Mouse (Mus musculus) CH12.LX (cell line): ENCODE results near the gene Zbtb20. TPM values are rescaled to one million over a fixed set of nuclear protein-coding genes. Genes with fewer than 3 reads are reported as not detected.

ENCODE experiments used
- DNase-seq: peaks from one replicate; pipeline ENCODE4 v3.0.0-alpha.2; 2013; ENCODE audit errors: extremely low read depth
- H3K27ac ChIP-seq: 2 replicates; pipeline ENCODE4 v1.5.1; 2012; ENCODE audit warnings: low read depth, mild to moderate bottlenecking, control low read depth, moderate library complexity; ENCODE audit not compliant: insufficient read depth
- H3K27me3 ChIP-seq: replicated peaks from 2 replicates; pipeline ENCODE3; 2012; ENCODE audit warnings: inconsistent platforms
- H3K36me3 ChIP-seq, 2 experiments: replicated peaks in 1 of 2; 2 replicates each; pipeline versions ENCODE3 to v1.6.1; 2012; ENCODE audit warnings: inconsistent platforms in 1 of 2, low read length in 1 of 2, mild to moderate bottlenecking in 1 of 2, mixed read lengths in 1 of 2, moderate library complexity in 1 of 2; ENCODE audit not compliant: control insufficient read depth in 1 of 2, insufficient read depth in 1 of 2
- H3K4me1 ChIP-seq, 2 experiments: 2 replicates each; pipeline ENCODE4 v1.6.1; 2012; ENCODE audit warnings: inconsistent platforms in 1 of 2, moderate library complexity in 1 of 2; ENCODE audit not compliant: insufficient read depth in 2 of 2, control insufficient read depth in 1 of 2
- H3K4me2 ChIP-seq: 2 replicates; pipeline ENCODE4 v1.6.1; 2012; ENCODE audit warnings: low read depth, mild to moderate bottlenecking, control low read depth; ENCODE audit not compliant: poor library complexity, insufficient read depth, severe bottlenecking
- H3K4me3 ChIP-seq, 3 experiments: fragments of 150-350 bp in 1 of 3; sonication (generic) in 1 of 3; replicated peaks in 1 of 3; 2 replicates each; pipeline versions ENCODE3 to v1.5.1; 2011 to 2012; ENCODE audit warnings: low read depth in 2 of 3, low read length in 2 of 3, mild to moderate bottlenecking in 2 of 3, moderate library complexity in 2 of 3, control low read depth in 1 of 3, improper control_type of control experiment in 1 of 3, inconsistent platforms in 1 of 3, mixed read lengths in 1 of 3; ENCODE audit not compliant: poor library complexity in 1 of 3
- H3K79me2 ChIP-seq: replicated peaks from 2 replicates; pipeline ENCODE4 v1.6.1; 2012; ENCODE audit warnings: mild to moderate bottlenecking, moderate library complexity; ENCODE audit not compliant: control insufficient read depth, poor library complexity, insufficient read depth, severe bottlenecking; ENCODE audit errors: extremely low read depth
- H3K9ac ChIP-seq: 2 replicates; pipeline ENCODE4 v1.6.1; 2012; ENCODE audit warnings: low read depth, mild to moderate bottlenecking, control low read depth, moderate library complexity; ENCODE audit not compliant: insufficient read depth
- H3K9me3 ChIP-seq: replicated peaks from 2 replicates; pipeline ENCODE3; 2012; ENCODE audit warnings: low read length, inconsistent platforms, mixed read lengths
- BHLHE40 ChIP-seq: IDR thresholded peaks from 2 replicates; pipeline ENCODE4 v1.6.1; 2011; ENCODE audit warnings: mild to moderate bottlenecking, low read depth, low read length, improper control_type of control experiment
- CHD2 ChIP-seq: IDR thresholded peaks from 2 replicates; pipeline ENCODE4 v1.6.1; 2011; ENCODE audit warnings: low read length, improper control_type of control experiment
- CTCF ChIP-seq, 2 experiments: IDR thresholded peaks in 1 of 2; conservative IDR thresholded peaks in 1 of 2; 2 replicates each; pipeline ENCODE4 v1.5.1; 2011 to 2012; ENCODE audit warnings: low read depth in 2 of 2, low read length in 2 of 2, improper control_type of control experiment in 1 of 2, inconsistent platforms in 1 of 2, mild to moderate bottlenecking in 1 of 2, moderate library complexity in 1 of 2
- ELF1 ChIP-seq: IDR thresholded peaks from 2 replicates; pipeline ENCODE4 v1.6.1; 2014; ENCODE audit warnings: low read depth, mild to moderate bottlenecking, inconsistent platforms, low read length, improper control_type of control experiment
- EP300 ChIP-seq: IDR thresholded peaks from 2 replicates; pipeline ENCODE4 v1.6.1; 2011; ENCODE audit warnings: low read length, improper control_type of control experiment
- ETS1 ChIP-seq: conservative IDR thresholded peaks from 2 replicates; pipeline ENCODE4 v1.6.1; 2012; ENCODE audit warnings: low read depth, mild to moderate bottlenecking, inconsistent platforms, low read length, improper control_type of control experiment, moderate library complexity
- HCFC1 ChIP-seq: IDR thresholded peaks from 2 replicates; pipeline ENCODE4 v1.6.1; 2012; ENCODE audit warnings: low read depth, mild to moderate bottlenecking, inconsistent platforms, low read length, improper control_type of control experiment
- JUN ChIP-seq: IDR thresholded peaks from 2 replicates; pipeline ENCODE4 v1.6.1; 2011; ENCODE audit warnings: low read depth, mild to moderate bottlenecking, low read length, improper control_type of control experiment, moderate library complexity; ENCODE audit not compliant: insufficient read depth
- KAT2A ChIP-seq: IDR thresholded peaks from 2 replicates; pipeline ENCODE4 v1.6.1; 2012; ENCODE audit warnings: low read length, improper control_type of control experiment, inconsistent platforms; ENCODE audit not compliant: insufficient replicate concordance
- MAFK ChIP-seq: IDR thresholded peaks from 2 replicates; pipeline ENCODE4 v1.6.1; 2011; ENCODE audit warnings: low read length, improper control_type of control experiment; ENCODE audit not compliant: insufficient replicate concordance
- MAX ChIP-seq: IDR thresholded peaks from 2 replicates; pipeline ENCODE4 v1.6.1; 2011; ENCODE audit warnings: low read length, improper control_type of control experiment
- MAZ ChIP-seq: IDR thresholded peaks from 2 replicates; pipeline ENCODE4 v1.6.1; 2012; ENCODE audit warnings: low read depth, mild to moderate bottlenecking, inconsistent platforms, low read length, improper control_type of control experiment, moderate library complexity
- MYC ChIP-seq: IDR thresholded peaks from 2 replicates; pipeline ENCODE4 v1.6.1; 2011; ENCODE audit warnings: low read depth, mild to moderate bottlenecking, improper control_type of control experiment, low read length
- NRF1 ChIP-seq: IDR thresholded peaks from 2 replicates; pipeline ENCODE4 v1.6.1; 2014; ENCODE audit warnings: low read depth, mild to moderate bottlenecking, inconsistent platforms, low read length, improper control_type of control experiment, moderate library complexity
- PAX5 ChIP-seq: IDR thresholded peaks from 2 replicates; pipeline ENCODE4 v1.6.1; 2012; ENCODE audit warnings: low read length, inconsistent platforms, mixed read lengths
- POLR2AphosphoS2 ChIP-seq: IDR thresholded peaks from 2 replicates; pipeline ENCODE4 v1.6.1; 2011; ENCODE audit warnings: low read depth, low read length, improper control_type of control experiment
- RAD21 ChIP-seq: IDR thresholded peaks from 2 replicates; pipeline ENCODE4 v1.6.1; 2011; ENCODE audit warnings: low read depth, mild to moderate bottlenecking, low read length, improper control_type of control experiment, moderate library complexity
- SIN3A ChIP-seq: IDR thresholded peaks from 2 replicates; pipeline ENCODE4 v1.6.1; 2012; ENCODE audit warnings: low read length, improper control_type of control experiment, inconsistent platforms
- TBP ChIP-seq: conservative IDR thresholded peaks from 2 replicates; pipeline ENCODE4 v1.6.1; 2011; ENCODE audit warnings: low read depth, low read length, improper control_type of control experiment
- TCF12 ChIP-seq: IDR thresholded peaks from 2 replicates; pipeline ENCODE4 v1.6.1; 2014; ENCODE audit warnings: low read depth, mild to moderate bottlenecking, inconsistent platforms, low read length, improper control_type of control experiment
- USF1 ChIP-seq: IDR thresholded peaks from 2 replicates; pipeline ENCODE4 v1.6.1; 2014; ENCODE audit warnings: low read depth, mild to moderate bottlenecking, inconsistent platforms, low read length, improper control_type of control experiment
- dilution Hi-C: fragments of 300-500 bp; cut with MboI; formaldehyde crosslinking; loops from 2 replicates; pipeline ENCODE4 v1.14.3; 2020; ENCODE audit warnings: low sequenced_read_pairs; ENCODE audit not compliant: extremely low pct_unique_long_range_greater_than_20kb, extremely low pct_ligation_motif_present
- in situ Hi-C: fragments of 300-500 bp; cut with MboI; formaldehyde crosslinking; loops from 3 replicates; pipeline ENCODE4 v1.14.3; 2019; ENCODE audit warnings: low sequenced_read_pairs, low pct_ligation_motif_present, low pct_unique_long_range_greater_than_20kb, mixed read lengths
- polyA plus RNA-seq: library from polyadenylated mRNA; unstranded; fragments of >175 nt; gene quantifications from 2 replicates; pipeline ENCODE4 v1.2.1, GENCODE M21; 2012; ENCODE audit warnings: low read depth; ENCODE audit not compliant: insufficient read length
- total RNA-seq, 2 experiments: library from RNA; depleted of rRNA; stranded (reverse); fragments of 300-350 nt in 1 of 2; fragments of >200 nt in 1 of 2; gene quantifications; 2 replicates each; pipeline ENCODE4 v1.2.3; 2012 to 2014

The Zbtb20 gene
- total and polyA plus RNA-seq, 3 experiments = 24.9 to 58.0 (median 51.6) TPM

DNA sequence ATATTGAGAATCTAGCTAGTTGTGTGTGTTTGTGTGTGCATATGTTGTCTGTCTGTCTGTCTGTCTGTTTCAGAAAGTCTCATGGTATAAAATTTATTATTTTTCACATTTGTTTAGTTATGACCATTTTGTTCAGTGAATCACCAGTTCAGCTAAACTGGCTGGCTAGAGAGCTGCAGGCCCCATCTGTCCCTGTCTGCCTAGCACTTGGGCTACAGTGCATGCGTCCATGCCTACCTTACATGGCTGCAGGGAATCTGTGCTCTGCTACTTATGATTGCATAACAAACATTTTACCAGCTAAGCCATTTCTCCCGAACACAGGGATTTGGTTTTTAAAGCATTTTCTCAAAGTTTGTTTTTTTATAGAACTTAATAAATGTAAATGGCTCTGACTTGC lies 150.7 kb downstream of the Zbtb20 start:
- no peaks in the 10 kb centered on the region for H3K4me1 ChIP-seq
- dilution Hi-C loops (no loop called here), in situ Hi-C loops (no loop called here)
- no peak overlapping the region for H3K27ac ChIP-seq
- H3K27me3 ChIP-seq = no peaks in the 10 kb centered on the region
- TF ChIP-seq TBP (no peak), KAT2A (no peak), CHD2 (no peak), TCF12 (no peak), PAX5 (no peak), EP300 (no peak), POLR2AphosphoS2 (no peak), ELF1 (no peak), MAZ (no peak), BHLHE40 (no peak), MAFK (no peak), HCFC1 (no peak), USF1 (no peak), CTCF (conservative IDR thresholded peaks at IDR 0.05 in 1 of 2, IDR thresholded peaks at IDR 0.05 in 1 of 2; ENCODE audit: low read depth in 2 of 2, low read length in 2 of 2) (no peak), MAX (no peak), MYC (no peak), RAD21 (no peak), NRF1 (no peak), JUN (no peak), SIN3A (no peak)
- no peak overlapping the region for H3K4me2 ChIP-seq
- no peak overlapping the region for H3K9ac ChIP-seq
- no peaks in the 10 kb centered on the region for H3K36me3 ChIP-seq
- no peaks in the 10 kb centered on the region for H3K79me2 ChIP-seq
- H3K9me3 ChIP-seq = no peaks in the 10 kb centered on the region
- no peak for DNase-seq
- H3K4me3 ChIP-seq = no peak overlapping the region

DNA sequence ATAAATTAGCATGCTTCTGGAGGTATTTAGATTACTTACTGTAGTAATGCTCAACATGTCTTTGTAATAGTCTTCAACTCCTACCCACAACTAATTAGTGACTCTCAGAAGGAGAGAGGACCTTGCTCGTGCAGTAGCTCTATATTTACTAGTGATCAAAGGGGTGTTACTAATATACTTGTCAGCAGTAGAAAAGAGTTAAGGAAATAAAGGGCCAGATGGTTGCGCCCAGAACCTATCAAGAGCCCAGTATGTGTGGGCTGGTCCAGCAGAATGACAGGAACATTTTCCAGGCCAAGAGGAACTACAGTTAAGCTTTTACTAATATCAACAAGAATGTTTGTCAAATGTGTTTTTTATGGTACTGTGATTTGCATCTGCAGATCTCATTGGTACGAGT lies 153.6 kb downstream of the Zbtb20 start:
- no peak overlapping the region for H3K4me3 ChIP-seq
- no peak overlapping the region for H3K4me2 ChIP-seq
- dilution Hi-C loops = no loop called here
- in situ Hi-C loops = no loop called here
- H3K27me3 ChIP-seq = no peaks in the 10 kb centered on the region
- H3K27ac ChIP-seq = no peak overlapping the region
- H3K4me1 ChIP-seq = no peaks in the 10 kb centered on the region
- no peaks in the 10 kb centered on the region for H3K9me3 ChIP-seq
- no peaks in the 10 kb centered on the region for H3K36me3 ChIP-seq
- H3K9ac ChIP-seq = no peak overlapping the region
- TF ChIP-seq ETS1 = no peak
- TF ChIP-seq CTCF (conservative IDR thresholded peaks at IDR 0.05 in 1 of 2, IDR thresholded peaks at IDR 0.05 in 1 of 2; ENCODE audit: low read depth in 2 of 2, low read length in 2 of 2) = no peak
- DNase-seq = no peak
- no peaks in the 10 kb centered on the region for H3K79me2 ChIP-seq
